Mouse (Mus musculus) cerebellum, postnatal 25 days (tissue): Measurements from ENCODE around the gene Rere.

Experiments
- DNase-seq, 2 experiments: peaks; one replicate each; pipeline ENCODE4 v3.0.0; 2021; ENCODE audit warnings: mixed read lengths in 2 of 2

The Rere gene

DNA sequence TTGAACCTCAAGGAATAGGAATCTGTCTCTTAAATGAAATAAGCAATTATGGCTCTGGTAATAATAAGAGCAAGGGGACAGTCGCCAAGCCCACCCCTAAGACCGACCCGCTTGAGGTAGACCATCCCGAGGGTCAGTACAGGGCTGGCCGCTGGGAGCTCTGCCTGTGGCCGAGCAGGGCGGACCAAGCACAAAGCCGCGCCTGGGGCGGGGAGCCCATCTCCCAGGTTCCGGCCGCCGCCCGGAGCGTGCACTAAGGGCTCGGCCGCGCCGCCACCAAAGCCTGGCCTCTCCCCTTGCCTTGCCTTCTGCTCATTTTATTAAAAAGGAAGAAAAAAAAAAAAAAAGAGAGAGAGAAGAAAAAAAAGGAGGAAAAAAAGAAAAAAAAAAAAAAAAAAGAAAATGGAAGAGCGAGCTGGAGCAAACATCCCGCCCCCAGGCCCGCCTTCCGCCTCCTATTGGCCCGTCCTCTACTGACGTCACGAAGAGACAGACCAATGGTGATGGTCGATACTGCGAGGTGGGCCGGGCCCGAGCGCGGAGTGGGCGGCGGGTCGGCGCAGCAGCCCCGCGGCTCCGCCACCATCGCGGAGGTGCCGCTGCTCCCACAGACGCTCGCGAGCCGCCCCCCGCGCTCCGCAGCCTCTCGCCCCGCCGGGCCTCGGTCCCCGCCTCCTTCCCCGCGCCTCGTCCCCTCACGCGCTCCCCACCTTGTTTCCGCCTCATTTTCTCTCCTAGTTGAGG is at the start of gene Rere:
Gene Rere (plus strand): TSS at position 629 of the 744 bp plus-strand sequence.
- peak; percentile 99 for DNase-seq

GRCm38 (mm10) chr4:150231871-150232270 is 49.6 kb upstream of the Rere start:
- DNase-seq, result peak; percentile 79 to 81

GRCm38 (mm10) chr4:150234599-150235327 is 46.7 kb upstream of the Rere start:
- DNase-seq, result no peak

GRCm38 (mm10) chr4:150235585-150235984 is 45.9 kb upstream of the Rere start:
- no peak for DNase-seq

- no peak for DNase-seq
Observed at GRCm38 (mm10) chr4:150236031-150236430, 45.4 kb upstream of the Rere start.

GRCm38 (mm10) chr4:150236521-150237481 is 44.6 kb upstream of the Rere start, which contains the start of gene Eno1:
TSS of gene Eno1 (plus strand) at chr4:150236721.
- DNase-seq, result peak; percentile 99

DNA sequence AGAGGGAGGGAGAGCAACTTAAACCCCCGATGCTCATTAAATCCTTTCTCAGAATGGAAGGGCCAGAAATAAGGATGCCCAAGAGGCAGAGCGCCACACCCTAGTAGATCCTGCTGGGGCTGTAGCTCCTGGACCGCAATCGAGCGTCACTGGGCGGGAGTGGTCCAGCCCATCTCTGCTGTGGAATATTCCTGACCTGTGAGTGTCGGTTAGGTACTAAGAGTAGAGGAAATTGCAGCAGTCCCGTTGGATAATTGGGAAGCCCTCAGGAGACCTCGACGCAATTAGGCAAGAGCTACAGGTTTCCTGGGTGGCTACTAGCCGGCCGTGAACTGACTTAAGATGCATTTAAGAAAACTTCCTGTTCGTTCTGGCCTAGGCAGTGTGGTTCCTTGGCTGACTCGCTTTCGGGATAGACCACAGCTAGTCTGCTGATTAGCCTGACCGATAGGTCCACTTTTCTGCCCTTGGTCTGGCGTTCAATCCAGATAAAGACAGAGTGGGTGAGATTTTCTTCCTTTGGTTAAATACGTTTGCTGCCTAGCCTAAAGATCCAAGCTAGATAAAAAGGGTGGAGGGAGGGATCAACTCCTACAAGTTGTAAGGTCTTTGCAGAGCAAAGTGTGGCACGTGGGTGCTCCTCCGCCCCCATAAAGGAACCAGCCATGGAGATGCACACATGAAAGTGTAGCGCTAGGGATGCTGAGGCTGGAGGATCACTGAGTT is 43.6 kb upstream of the Rere start:
- DNase-seq, result peak; percentile 50 to 60

DNA sequence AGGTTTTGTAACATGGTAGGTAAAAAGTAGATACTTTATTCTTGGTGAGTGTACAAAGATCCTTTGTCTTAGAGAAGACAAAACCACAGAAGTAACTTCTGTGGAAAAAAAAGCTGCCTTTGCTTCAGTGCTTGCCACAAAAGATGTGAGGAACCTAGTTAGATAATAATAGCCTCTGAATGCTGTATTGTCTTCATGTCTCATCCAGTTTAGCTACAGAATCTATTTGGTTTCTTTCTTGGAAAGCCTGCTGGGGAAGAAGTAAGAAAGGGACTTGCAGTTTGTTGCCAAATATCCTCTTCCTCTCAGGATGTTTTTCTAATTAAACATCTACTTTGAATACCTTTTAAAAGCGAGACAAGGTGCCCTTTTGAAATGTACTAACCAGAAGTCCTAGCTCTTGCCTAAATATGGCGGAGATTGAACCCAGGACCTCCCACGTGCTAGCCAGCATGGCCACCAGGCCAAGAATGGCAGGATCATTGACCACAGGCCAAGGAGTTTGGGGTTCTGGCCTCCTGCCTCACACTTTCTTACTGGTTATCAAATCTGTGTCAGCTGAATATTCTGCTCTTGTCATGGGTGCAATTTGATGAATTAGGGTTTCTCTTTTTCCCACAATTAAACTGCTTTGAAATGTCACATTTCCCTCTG is 42.9 kb upstream of the Rere start:
- peak in 1 of 2 experiments; percentile 58 for DNase-seq

GRCm38 (mm10) chr4:150239087-150239480 is 42.4 kb upstream of the Rere start:
- no peak for DNase-seq

DNA sequence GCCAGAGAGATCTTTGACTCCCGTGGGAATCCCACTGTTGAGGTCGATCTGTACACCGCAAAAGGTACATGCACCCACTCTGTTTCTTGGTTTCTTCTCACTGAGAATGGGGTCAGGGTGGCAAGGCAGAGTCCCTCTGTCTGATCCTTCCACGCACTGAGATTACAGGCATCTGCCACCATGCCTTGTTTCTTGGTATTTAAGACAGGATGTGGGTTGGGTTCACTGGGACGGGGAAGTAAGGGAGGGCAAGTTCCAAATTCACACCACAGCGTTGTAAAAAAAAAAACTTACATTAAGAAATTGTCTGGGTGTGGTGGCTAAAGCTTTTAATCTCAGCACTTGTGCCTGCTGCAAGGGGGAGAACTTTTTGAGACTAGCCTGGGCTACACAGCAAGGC is 41.9 kb upstream of the Rere start:
- DNase-seq, result no peak

- DNase-seq, result peak; percentile 77 to 82
Observed at GRCm38 (mm10) chr4:150239951-150240368, 41.5 kb upstream of the Rere start.

DNA sequence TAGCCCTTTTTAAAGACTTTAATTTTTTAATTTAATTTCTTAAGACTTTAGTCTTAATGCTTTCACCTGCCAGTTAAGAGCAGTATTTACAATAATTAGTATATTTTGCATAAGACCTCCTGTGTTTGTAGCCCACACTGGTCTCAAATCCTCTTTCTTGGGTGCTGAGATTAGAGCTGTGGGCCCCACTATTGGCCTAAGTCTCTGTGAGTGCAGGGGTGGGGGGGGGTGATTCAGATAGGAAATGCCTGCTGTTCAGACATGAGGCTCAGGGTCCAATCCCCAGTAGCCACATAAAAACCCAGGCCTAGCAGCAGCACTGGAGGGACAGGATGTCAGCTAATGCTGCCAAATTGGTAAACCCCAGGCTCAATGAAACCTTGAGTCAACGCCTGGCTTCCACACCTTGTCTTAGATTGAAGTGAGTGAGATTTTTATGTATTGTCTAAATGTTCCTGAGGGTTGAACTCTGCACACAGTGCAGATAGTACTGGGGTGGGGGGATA is 41.0 kb upstream of the Rere start:
- no peak for DNase-seq

DNA sequence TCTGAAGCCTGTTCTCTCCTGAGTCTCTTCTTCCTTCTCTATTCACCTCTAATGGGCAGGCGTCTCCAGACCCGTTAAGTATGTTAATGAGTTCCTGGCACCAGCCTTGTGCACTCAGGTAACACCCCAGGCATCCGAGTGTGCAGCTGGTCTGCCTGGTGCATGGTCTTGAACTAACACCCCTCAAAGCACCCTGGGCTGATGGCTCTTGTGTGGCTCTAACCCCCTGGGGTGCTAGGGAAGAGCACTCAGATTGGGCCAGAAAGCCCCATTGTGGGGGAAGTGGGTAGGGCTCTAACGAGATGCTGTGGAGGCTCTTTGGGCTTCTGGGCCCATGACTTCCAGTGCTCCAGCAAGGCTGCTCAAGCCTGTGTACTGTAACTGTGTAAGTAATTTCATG is 39.7 kb upstream of the Rere start:
- DNase-seq, result no peak

DNA sequence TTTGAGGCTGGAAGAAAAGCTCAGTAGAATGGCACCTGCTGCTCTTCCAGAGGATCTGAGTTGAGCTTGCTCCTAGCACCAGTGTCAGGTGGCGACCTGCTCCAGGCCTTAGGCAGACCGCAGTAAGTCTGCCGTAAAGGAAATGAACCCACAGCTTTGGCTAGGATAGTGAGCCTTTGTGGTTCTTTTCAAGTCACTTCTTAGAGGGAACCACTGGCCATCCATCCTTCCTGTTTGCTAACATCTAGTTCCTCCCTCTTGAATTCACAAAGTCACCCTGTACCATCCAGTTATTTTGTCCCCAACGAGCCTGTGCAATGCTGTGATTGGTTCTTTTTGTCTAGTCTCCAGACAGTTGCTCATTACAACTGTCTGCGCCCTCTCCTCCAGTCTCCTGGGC is 38.7 kb upstream of the Rere start:
- no peak for DNase-seq

DNA sequence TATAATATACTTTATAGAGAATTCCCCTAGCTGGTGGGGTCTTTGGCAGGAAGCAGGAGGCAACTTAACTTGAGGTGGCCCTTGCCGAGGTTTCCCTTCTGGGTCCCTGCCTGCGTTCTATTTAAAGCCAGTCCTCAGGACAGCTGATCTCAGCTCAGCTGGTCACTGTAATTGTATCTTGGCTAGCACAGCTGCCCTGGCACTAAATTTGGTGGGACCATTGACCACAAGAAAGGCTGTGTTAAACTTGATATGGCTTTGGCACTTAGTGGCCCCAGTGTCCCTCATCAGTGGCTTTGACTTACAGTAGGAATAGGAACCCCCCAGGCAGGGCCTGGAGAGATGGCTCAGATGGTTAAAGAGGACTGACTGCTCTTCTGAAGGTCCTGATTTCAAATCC is 35.6 kb upstream of the Rere start:
- DNase-seq, result no peak

DNA sequence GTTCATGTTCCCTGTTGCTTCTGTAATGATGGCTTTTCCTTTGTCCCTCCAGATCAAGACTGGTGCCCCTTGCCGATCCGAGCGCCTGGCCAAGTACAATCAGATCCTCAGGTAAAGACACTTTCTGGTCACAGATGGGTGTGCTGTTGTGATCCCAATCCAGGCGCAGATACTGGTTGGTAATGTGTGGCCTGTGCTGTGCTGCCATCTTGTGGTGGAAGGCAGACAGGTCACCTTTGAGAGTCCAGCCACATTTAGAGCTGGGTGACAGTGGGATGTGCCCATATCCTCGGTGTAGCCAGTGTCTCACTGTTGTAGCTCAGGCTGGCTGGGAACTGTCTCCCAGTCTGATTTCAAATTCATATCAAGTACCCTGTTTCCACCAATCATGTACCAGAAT is 33.4 kb upstream of the Rere start:
- DNase-seq, result peak; percentile 84 to 86

- no peak for DNase-seq
Observed at GRCm38 (mm10) chr4:150248917-150249316, 32.5 kb upstream of the Rere start.

DNA sequence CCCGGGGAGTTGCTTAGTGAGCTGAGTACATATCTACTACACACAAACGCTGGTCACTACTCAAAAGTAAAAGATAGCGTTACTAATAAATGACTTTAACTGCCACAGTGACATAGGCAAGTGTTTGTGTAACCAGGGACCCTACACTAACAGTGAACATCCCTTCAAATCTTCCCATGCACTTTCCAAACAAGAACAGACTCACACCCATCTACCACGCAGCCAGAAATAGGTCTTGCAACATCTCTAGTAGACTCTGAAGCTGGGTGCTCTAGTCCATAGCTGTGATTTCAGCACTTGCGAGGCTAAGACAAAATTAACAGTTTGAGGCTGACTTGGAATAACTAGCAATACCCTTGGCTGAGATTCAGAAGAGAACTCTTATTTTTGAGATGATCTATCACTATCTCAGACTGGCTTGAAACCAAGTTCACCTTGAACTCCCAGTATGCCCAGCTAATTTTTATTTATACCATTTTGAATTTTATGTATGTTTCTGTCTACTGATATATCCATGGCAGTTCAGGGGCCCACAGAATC is 31.6 kb upstream of the Rere start:
- DNase-seq, result no peak

DNA sequence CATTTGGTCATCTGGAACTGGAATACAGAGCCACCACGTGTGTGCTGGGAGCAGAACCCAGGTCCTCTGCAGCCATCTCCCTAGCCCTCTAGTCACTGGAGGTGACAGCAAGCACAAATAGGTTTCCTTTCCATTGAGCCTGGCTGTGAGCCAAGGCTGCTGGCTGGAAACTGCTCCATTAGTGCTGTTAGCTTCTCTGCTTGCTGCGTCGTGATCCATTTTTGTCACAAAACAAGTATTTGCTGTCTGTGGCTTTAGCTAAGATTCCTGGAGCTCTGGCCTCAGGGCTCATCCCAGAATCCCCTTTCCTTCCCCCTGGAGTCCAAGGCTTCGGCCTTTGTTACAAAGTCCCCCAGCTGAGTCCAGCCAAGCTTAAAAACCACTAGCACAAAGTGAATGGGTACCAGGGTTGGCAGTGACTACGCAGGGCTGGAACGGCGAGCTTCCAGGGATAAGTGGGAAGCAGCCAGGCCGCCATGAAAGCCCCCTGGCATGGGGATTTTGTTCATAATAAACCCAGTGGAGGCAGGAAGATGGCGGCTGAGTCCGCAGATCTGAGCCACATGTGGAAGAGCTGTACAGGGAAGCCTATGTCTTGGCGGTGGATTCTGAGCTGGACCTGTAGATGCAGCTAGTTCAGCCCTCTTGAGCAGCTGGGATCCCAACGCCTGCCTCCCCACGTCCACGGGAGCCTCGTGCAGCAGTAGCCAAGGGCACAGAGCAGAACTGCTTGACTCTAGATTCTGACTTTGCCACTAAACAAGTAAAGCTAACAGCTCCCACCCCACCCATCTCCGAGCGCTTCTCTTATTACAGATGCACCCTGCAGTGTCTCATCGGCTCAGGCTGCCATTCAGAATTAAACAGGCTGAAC is 30.7 kb upstream of the Rere start:
- DNase-seq, result peak; percentile 76 to 82

GRCm38 (mm10) chr4:150254416-150254815 is 27.0 kb upstream of the Rere start:
- peak; percentile 87 to 92 for DNase-seq
